Mouse (Mus musculus) ovary, postnatal 10 days (tissue): ENCODE data around the gene Cdc5l.
A peak's percentile ranks its signal among the peaks of the same experiment; 100 is the strongest.
"Not testable (repeated sequence)": the region's sequence is repeated elsewhere in the genome, so short reads cannot be mapped to it uniquely, and the experiment has no call there.

Experiments used
- DNase-seq: peaks from one replicate; pipeline ENCODE4 v3.0.0; 2022; ENCODE audit warnings: low spot score

Cdc5l gene

GRCm38 (mm10) chr17:45433419-45434261 lies at the start of gene Cdc5l:
TSS of gene Cdc5l (minus strand) at chr17:45433737.
- peak; percentile 97 for DNase-seq

- no peak for DNase-seq
Measured at GRCm38 (mm10) chr17:45480429-45480828, 46.9 kb upstream of the Cdc5l start.

- peak; percentile 74 for DNase-seq
Measured at GRCm38 (mm10) chr17:45478234-45478825, 44.8 kb upstream of the Cdc5l start.

GRCm38 (mm10) chr17:45474669-45475465 lies 41.3 kb upstream of the Cdc5l start, which contains the start of gene Spats1:
TSS of gene Spats1 (minus strand) at chr17:45475415.
- no peak for DNase-seq

- DNase-seq = no peak
Measured at GRCm38 (mm10) chr17:45474146-45474545, 40.6 kb upstream of the Cdc5l start.

GRCm38 (mm10) chr17:45473667-45474066 lies 40.1 kb upstream of the Cdc5l start:
- DNase-seq = no peak

- DNase-seq = no peak
Measured at GRCm38 (mm10) chr17:45470726-45471125, 37.2 kb upstream of the Cdc5l start.

GRCm38 (mm10) chr17:45468302-45468701 lies 34.8 kb upstream of the Cdc5l start:
- DNase-seq = no peak

GRCm38 (mm10) chr17:45466701-45467100 lies 33.2 kb upstream of the Cdc5l start:
- DNase-seq = no peak

- no peak for DNase-seq
Measured at GRCm38 (mm10) chr17:45464255-45464654, 30.7 kb upstream of the Cdc5l start.

- no peak for DNase-seq
Measured at GRCm38 (mm10) chr17:45462506-45462905, 29.0 kb upstream of the Cdc5l start.

GRCm38 (mm10) chr17:45459062-45459461 lies 25.5 kb upstream of the Cdc5l start:
- no peak for DNase-seq

GRCm38 (mm10) chr17:45458516-45458915 lies 25.0 kb upstream of the Cdc5l start:
- no peak for DNase-seq

GRCm38 (mm10) chr17:45457487-45457886 lies 23.9 kb upstream of the Cdc5l start:
- DNase-seq = no peak

- DNase-seq = no peak
Measured at GRCm38 (mm10) chr17:45456260-45457152, 23.0 kb upstream of the Cdc5l start.

- not testable (repeated sequence) for DNase-seq
Measured at GRCm38 (mm10) chr17:45455783-45456182, 22.2 kb upstream of the Cdc5l start.

- DNase-seq = no peak
Measured at GRCm38 (mm10) chr17:45454794-45455193, 21.3 kb upstream of the Cdc5l start.

- DNase-seq = no peak
Measured at GRCm38 (mm10) chr17:45452271-45452670, 18.7 kb upstream of the Cdc5l start.

- no peak for DNase-seq
Measured at GRCm38 (mm10) chr17:45450153-45450552, 16.6 kb upstream of the Cdc5l start.

GRCm38 (mm10) chr17:45449586-45449985 lies 16.0 kb upstream of the Cdc5l start:
- DNase-seq = no peak

- no peak for DNase-seq
Measured at GRCm38 (mm10) chr17:45447063-45447462, 13.5 kb upstream of the Cdc5l start.

- no peak for DNase-seq
Measured at GRCm38 (mm10) chr17:45445923-45446322, 12.4 kb upstream of the Cdc5l start.
